Mouse (Mus musculus) granulocyte monocyte progenitor cell, adult 5-6 weeks (primary cell): ENCODE measurements around the gene Csmd2. TPM values are rescaled to one million over a fixed set of nuclear protein-coding genes. Genes with fewer than 3 reads are reported as not detected.
"Not testable (repeated sequence)": the region's sequence is repeated elsewhere in the genome, so short reads cannot be mapped to it uniquely, and the experiment has no call there.

ENCODE experiments used
- ATAC-seq: replicated peaks from 2 replicates; pipeline ENCODE4 v1.8.0; 2016; ENCODE audit warnings: mild to moderate bottlenecking, moderate TSS enrichment, inconsistent platforms; ENCODE audit not compliant: poor library complexity, severe bottlenecking
- total RNA-seq, 2 experiments: library from RNA; stranded (forward) in 1 of 2; stranded (reverse) in 1 of 2; fragments of 200-712, 200-1000 nt in 1 of 2; fragments of >200 nt in 1 of 2; fragmentation: Nextera tagmentation in 1 of 2; gene quantifications; 2 replicates each; pipeline ENCODE4 v1.2.3; 2014 to 2017

Csmd2 gene
- total RNA-seq, 2 experiments from 2014 or later, result not detected

GRCm38 (mm10) chr4:128597801-128598560, 610.3 kb downstream of the Csmd2 start:
- no peak for ATAC-seq

GRCm38 (mm10) chr4:128606586-128606985, 618.9 kb downstream of the Csmd2 start:
- ATAC-seq, result no peak

DNA sequence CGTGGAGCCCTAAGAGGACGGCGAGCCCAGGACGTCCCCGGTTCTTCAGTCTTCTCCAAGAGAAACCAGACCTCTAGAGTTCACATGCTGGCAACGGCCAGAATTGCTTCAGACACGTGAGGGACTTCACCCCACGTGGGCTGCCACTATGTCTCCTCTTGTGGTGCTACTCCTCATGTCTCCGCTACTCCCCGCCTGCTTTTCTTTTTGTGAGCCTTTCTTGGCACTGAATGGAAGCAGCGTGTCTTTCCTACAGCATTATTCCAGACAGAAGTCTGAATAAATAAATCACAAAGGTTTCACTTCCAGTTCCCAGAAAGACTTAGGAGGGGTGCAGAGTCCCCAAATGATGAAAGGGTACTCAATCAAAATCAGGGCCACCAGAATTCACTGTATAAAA, 620.0 kb downstream of the Csmd2 start:
- no peak for ATAC-seq

- peak; percentile 5; the same call in 1 of the 2 replicates for ATAC-seq
These were observed 621.7 kb downstream of the Csmd2 start for GRCm38 (mm10) chr4:128609276-128609924.

GRCm38 (mm10) chr4:128609925-128610402, 622.3 kb downstream of the Csmd2 start, which contains the start of gene Zscan20:
Zscan20 (minus strand) TSS chr4:128610098.
- ATAC-seq, result peak; percentile 94

DNA sequence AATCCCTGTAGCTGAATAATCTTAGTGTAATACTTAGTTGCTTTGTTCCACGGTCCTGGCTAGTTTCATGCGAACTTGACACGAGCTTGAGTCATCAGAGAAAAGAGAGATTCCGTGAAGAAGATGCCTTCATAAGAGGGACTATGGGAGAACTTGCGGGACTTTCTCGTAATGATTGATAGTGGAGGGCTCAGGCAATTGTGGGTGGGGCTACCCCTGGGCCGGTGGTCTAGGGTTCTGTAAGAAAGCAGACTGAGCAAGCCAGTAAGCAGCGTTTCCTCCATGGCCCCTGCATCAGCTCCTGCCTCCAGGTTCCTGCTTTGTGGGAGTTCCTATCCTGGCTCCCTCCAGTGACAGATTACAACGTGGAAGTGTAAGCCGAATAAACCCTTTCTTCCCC, 623.0 kb downstream of the Csmd2 start:
- ATAC-seq, result no peak

- ATAC-seq, result not testable (repeated sequence)
These were observed 624.1 kb downstream of the Csmd2 start for GRCm38 (mm10) chr4:128611726-128612125.

DNA sequence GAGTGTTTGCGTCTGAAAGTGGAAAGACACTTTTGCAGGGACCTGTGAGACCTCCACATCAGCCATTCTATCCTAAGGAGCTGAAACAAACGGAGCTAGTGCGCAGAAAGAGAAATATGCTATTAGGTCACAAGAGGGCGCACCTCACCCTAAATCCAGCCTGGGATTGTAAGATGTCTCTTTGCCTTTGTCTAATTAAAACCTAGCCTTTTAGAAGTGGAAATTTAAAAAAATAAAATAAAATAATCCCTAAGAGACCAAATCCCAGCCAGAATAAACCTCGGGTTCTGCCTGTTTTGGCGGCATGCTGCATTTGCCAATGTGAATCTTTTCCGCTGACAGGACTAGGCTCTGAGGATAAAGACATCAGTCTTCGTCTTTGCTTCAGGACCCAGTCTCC, 625.7 kb downstream of the Csmd2 start:
- ATAC-seq, result no peak

DNA sequence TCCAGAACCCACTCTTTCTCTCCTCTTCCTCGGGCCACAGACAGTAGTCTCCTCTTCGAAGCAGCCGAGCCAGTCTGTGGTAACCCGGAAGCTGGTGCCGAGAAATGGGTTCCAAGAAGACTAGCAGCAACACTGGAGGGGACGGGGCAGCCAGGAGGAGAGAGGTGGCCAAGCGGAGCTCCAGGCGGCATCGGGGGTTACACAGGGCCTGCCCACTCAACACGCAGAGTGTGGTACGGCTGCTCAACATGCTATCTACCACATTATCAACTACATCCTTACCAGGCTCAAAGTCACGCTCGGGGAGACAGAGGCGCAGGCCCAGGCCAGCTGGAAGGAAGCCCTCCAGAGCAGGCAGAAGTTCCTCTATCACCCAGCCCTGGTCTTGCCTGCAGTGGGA, 628.1 kb downstream of the Csmd2 start:
- peak; percentile 20 for ATAC-seq

Other genes with a start within 250 kb of the Csmd2 start
- not detected in 2 replicates for gene CK137956, start 16.9 kb upstream of the Csmd2 start, total RNA-seq (2014; fragmentation: Nextera tagmentation)
- gene CK137956, start 16.9 kb upstream of the Csmd2 start, total RNA-seq (2017), result not detected in 2 replicates